Mouse (Mus musculus) ES-E14 (cell line): ENCODE measurements at regions not wholly inside any gene's neighbourhood (a gene's known extent, or its start where the extent isn't known, plus 50 kb on each side); places are given as distances from the start of the nearest gene placed in this dataset.
"Not testable (repeated sequence)": the region's sequence is repeated elsewhere in the genome, so short reads cannot be mapped to it uniquely, and the experiment has no call there.

Experiments used
- CHD2 ChIP-seq: IDR thresholded peaks from 2 replicates; pipeline ENCODE4 v1.6.1; 2014; ENCODE audit warnings: mild to moderate bottlenecking, low read depth, low read length, inconsistent platforms
- ZNF384 ChIP-seq: IDR thresholded peaks from 2 replicates; pipeline ENCODE4 v1.6.1; 2012; ENCODE audit warnings: low read depth, low read length, inconsistent platforms

- TF ChIP-seq CHD2, ZNF384: not testable (repeated sequence)
These were observed 237.8 kb upstream of the Gm28363 start for GRCm38 (mm10) chr1:117459126-117459525.
